Mouse (Mus musculus): Measurements from ENCODE around the gene Pnpla2.

GRCm38 (mm10) chr7:141420030-141420702 lies 34.8 kb upstream of the Pnpla2 start:
- TF ChIP-seq CTCF (conservative IDR thresholded peaks at IDR 0.05; ENCODE audit: low read length) (no peak), POU5F1 (IDR thresholded peaks at IDR 0.05; ENCODE audit: borderline replicate concordance, low read length) (no peak), NANOG (IDR thresholded peaks at IDR 0.05; ENCODE audit: borderline replicate concordance, low read length) (no peak)
